Mouse (Mus musculus): ENCODE data around the gene Dnmbp.

Dnmbp gene

GRCm38 (mm10) chr19:43815661-43816414 lies 124.2 kb downstream of the Dnmbp start:
- no peak for ATAC-seq (ENCODE audit: insufficient number of reproducible peaks, low FRiP score, low TSS enrichment)

- no peak for ATAC-seq (ENCODE audit: insufficient number of reproducible peaks, low FRiP score, low TSS enrichment)
Observed at GRCm38 (mm10) chr19:43813315-43813714, 126.7 kb downstream of the Dnmbp start.

GRCm38 (mm10) chr19:43811419-43811818 lies 128.6 kb downstream of the Dnmbp start:
- no peak for ATAC-seq (ENCODE audit: insufficient number of reproducible peaks, low FRiP score, low TSS enrichment)

GRCm38 (mm10) chr19:43809331-43809730 lies 130.7 kb downstream of the Dnmbp start:
- no peak for ATAC-seq (ENCODE audit: insufficient number of reproducible peaks, low FRiP score, low TSS enrichment)

- ATAC-seq (ENCODE audit: insufficient number of reproducible peaks, low FRiP score, low TSS enrichment): no peak
Observed at GRCm38 (mm10) chr19:43803866-43804265, 136.1 kb downstream of the Dnmbp start.

- no peak for ATAC-seq (ENCODE audit: insufficient number of reproducible peaks, low FRiP score, low TSS enrichment)
Observed at GRCm38 (mm10) chr19:43801427-43802051, 138.5 kb downstream of the Dnmbp start.

GRCm38 (mm10) chr19:43797216-43797615 lies 142.8 kb downstream of the Dnmbp start:
- no peak for ATAC-seq (ENCODE audit: insufficient number of reproducible peaks, low FRiP score, low TSS enrichment)

All from cerebellum, adult (tissue).